Mouse (Mus musculus) heart, embryonic 11.5 days (tissue): ENCODE measurements around the gene Gjd3. TPM values are rescaled to one million over a fixed set of nuclear protein-coding genes. Genes with fewer than 3 reads are reported as not detected.

Source experiments
- ATAC-seq: fragments of 200-750 bp; cut with Nextera tagmentation; replicated peaks from 2 replicates; pipeline ENCODE4 v1.8.0; 2017; ENCODE audit warnings: moderate library complexity; ENCODE audit not compliant: insufficient number of reproducible peaks, low FRiP score, low TSS enrichment
- H3K27ac ChIP-seq: fragments of 300-500 bp; sonication (generic); 2 replicates; pipeline ENCODE4 v1.5.1; 2014; ENCODE audit warnings: mild to moderate bottlenecking, low read depth, low read length
- H3K27me3 ChIP-seq: fragments of 300-500 bp; sonication (generic); 2 replicates; pipeline ENCODE4 v1.6.1; 2014; ENCODE audit warnings: mild to moderate bottlenecking, low read length, mixed read lengths; ENCODE audit not compliant: control insufficient read depth, insufficient read depth
- H3K36me3 ChIP-seq: fragments of 300-500 bp; sonication (generic); 2 replicates; pipeline ENCODE4 v1.6.1; 2014; ENCODE audit warnings: mild to moderate bottlenecking, low read length, moderate library complexity, mixed read lengths; ENCODE audit not compliant: control insufficient read depth, insufficient read depth
- H3K4me1 ChIP-seq: fragments of 300-500 bp; sonication (generic); 2 replicates; pipeline ENCODE4 v1.6.1; 2014; ENCODE audit warnings: low read length; ENCODE audit not compliant: control insufficient read depth, insufficient read depth
- H3K4me2 ChIP-seq: fragments of 300-500 bp; sonication (generic); 2 replicates; pipeline ENCODE4 v1.6.1; 2014; ENCODE audit warnings: mild to moderate bottlenecking, moderate library complexity
- H3K4me3 ChIP-seq: fragments of 300-500 bp; sonication (generic); 2 replicates; pipeline ENCODE4 v1.5.1; 2014; ENCODE audit warnings: low read depth, low read length
- H3K9ac ChIP-seq: fragments of 300-500 bp; sonication (generic); 2 replicates; pipeline ENCODE4 v1.6.1; 2014; ENCODE audit warnings: mild to moderate bottlenecking, low read depth, low read length, moderate library complexity
- H3K9me3 ChIP-seq: fragments of 300-500 bp; sonication (generic); replicated peaks from 2 replicates; pipeline ENCODE4 v1.6.1; 2016; ENCODE audit warnings: low read length; ENCODE audit not compliant: control insufficient read depth
- WGBS: fragments of 180-500 bp; shearing (Covaris S2); extraction: QIAGEN DNeasy Blood & Tissue Kit; methylation state at CpG from one replicate; pipeline ENCODE4 v1.1.7; 2014; ENCODE audit not compliant: insufficient replicate concordance; 5-methylcytosine and 5-hydroxymethylcytosine counted together
- polyA plus RNA-seq: library from polyadenylated mRNA; unstranded; fragments of >200 nt; fragmentation: Nextera tagmentation; extraction: Ambion mirVana; gene quantifications from 2 replicates; pipeline ENCODE4 v1.2.1, GENCODE M21; 2014

Gene Gjd3
- polyA plus RNA-seq: 1.3 and 1.5 TPM in 2 replicates

DNA sequence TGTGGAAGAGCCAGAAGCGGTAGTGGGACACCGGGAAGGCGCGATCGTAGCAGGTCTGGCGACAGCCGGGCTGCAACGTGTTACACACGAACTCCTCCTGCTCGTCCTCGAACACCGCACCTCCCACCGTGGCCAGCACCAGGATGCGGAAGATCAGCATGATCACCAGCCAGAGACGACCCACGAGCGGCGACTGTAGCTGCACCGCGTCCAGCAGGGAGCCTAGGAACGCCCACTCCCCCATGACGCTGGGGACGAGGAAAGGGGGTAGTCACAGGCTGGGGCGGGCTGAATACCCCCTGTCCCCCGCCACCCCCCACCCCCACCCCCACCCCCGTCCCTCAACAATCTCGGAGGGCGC, at the start of gene Gjd3:
Gjd3 (minus strand) TSS at position 244 of the 361 bp plus-strand sequence.
- H3K36me3 ChIP-seq: no peaks in the 10 kb centered on the region

DNA sequence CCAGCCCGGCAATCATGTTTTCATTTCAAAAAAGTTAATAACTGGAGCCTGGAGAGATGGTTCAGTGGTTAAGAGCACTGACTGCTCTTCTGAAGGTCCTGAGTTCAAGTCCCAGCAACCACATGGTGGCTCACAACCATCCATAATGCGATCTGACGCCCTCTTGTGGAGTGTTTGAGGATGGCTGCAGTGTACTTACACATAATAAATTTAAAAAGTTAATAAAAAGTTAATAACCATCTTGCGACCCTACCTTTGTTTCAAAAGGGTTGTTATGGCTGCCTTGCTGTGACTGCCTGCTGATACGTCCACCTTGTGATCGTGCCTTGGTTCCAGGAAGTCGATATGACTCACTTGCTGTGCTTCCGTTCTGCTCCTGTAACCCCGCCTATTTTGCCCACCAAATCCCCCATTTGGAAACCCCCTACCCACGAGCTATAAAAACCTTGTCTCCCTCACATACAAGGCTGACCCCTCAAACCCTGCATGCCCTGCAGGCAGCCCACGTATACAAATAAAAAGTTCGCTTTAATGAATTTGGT, 44.2 kb upstream of the Gjd3 start:
- ATAC-seq: no peak
- Histone ChIP-seq H3K9me3 (no peaks in the 10 kb centered on the region), H3K27ac (no peak overlapping the region), H3K4me3 (no peak overlapping the region), H3K9ac (no peak overlapping the region), H3K4me1 (no peaks in the 10 kb centered on the region), H3K4me2 (no peak overlapping the region), H3K36me3 (no peaks in the 10 kb centered on the region), H3K27me3 (no peaks in the 10 kb centered on the region)
- WGBS: 79% methylated on average over 12 of the region's 12 CpGs

More for the DNA sequence above, at the start of gene Gjd3:
- Histone ChIP-seq H3K9me3 (no peaks in the 10 kb centered on the region), H3K9ac (peak within 1 kb of the TSS; percentile 78), H3K27me3 (peaks cover 17% of the 10 kb centered on the region), H3K4me2 (peak within 1 kb of the TSS; percentile 93), H3K27ac (peak within 1 kb of the TSS; percentile 17), H3K4me1 (peaks cover 24% of the 10 kb centered on the region), H3K4me3 (peak within 1 kb of the TSS; percentile 60)
- ATAC-seq: no peak; the same call in 1 of the 2 replicates
- WGBS: 2% methylated on average over 28 of the region's 28 CpGs

DNA sequence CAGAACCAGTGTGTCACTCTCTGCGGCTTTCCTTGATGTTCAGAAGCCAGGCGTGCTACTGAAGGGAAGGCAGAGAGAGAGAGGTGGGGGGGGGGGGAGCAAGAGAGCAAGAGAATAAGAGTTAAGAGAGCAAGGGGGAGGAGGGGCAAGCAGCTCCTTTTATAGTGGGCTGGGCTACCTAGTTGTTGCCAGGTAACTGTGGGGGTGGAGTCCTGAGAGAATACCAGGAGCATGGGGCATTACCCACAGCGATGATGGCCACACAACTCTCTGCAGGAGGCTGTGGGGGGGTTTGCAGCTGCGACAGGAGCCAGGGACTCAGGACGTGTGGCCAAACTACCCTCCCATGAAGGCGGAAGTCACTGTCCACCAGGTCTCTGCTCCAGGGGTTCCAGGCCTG, 43.1 kb upstream of the Gjd3 start:
- H3K4me3 ChIP-seq: no peak overlapping the region
- no peaks in the 10 kb centered on the region for H3K9me3 ChIP-seq
- no peak overlapping the region for H3K27ac ChIP-seq
- H3K4me2 ChIP-seq: no peak overlapping the region
- H3K27me3 ChIP-seq: no peaks in the 10 kb centered on the region
- no peaks in the 10 kb centered on the region for H3K4me1 ChIP-seq
- H3K36me3 ChIP-seq: peaks cover 6% of the 10 kb centered on the region; the same call in 1 of the 2 replicates
- 88% methylated on average over 6 of the region's 6 CpGs for whole genome bisulfite sequencing
- no peak for ATAC-seq
- no peak overlapping the region for H3K9ac ChIP-seq

DNA sequence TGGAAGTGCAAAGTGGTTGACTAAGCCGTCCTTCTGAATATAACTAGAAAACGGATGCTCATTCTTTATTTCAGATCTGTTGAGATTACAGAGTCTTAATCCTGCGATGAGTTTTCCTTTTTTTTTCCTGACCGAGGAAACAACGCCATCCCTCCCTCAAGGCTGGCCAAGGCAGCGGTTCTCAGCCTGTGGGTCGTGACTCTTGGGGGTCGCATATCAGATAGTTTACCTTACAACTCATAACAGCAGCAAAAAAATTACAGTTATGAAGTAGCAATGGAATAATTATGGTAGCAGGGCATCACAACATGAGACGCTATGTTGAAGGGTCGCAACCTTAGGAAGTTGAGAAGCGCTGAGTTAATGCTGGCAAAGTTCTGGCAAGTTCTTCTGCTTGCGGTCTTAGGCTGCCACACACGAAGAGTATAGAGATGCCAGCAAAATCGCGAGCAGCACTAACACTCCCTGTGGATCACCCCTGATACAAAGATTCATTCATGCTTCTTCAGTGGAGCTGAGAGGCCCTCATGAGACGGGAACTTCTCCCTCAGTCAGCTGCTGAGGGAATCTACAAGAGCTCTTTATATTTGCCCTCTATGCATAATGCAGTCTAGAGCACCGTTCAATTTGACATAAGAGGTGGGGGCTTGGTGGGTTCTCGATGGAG, 41.8 kb upstream of the Gjd3 start:
- 46% methylated on average over 18 of the region's 18 CpGs for WGBS
- peak overlapping the region; percentile 54 for H3K4me2 ChIP-seq
- peak overlapping the region; percentile 89 for H3K4me3 ChIP-seq
- no peaks in the 10 kb centered on the region for H3K4me1 ChIP-seq
- H3K9me3 ChIP-seq: no peaks in the 10 kb centered on the region
- no peaks in the 10 kb centered on the region for H3K27me3 ChIP-seq
- H3K27ac ChIP-seq: no peak overlapping the region
- H3K9ac ChIP-seq: no peak overlapping the region
- peak; percentile 5; the same call in 1 of the 2 replicates for ATAC-seq
- H3K36me3 ChIP-seq: peaks cover 16% of the 10 kb centered on the region

DNA sequence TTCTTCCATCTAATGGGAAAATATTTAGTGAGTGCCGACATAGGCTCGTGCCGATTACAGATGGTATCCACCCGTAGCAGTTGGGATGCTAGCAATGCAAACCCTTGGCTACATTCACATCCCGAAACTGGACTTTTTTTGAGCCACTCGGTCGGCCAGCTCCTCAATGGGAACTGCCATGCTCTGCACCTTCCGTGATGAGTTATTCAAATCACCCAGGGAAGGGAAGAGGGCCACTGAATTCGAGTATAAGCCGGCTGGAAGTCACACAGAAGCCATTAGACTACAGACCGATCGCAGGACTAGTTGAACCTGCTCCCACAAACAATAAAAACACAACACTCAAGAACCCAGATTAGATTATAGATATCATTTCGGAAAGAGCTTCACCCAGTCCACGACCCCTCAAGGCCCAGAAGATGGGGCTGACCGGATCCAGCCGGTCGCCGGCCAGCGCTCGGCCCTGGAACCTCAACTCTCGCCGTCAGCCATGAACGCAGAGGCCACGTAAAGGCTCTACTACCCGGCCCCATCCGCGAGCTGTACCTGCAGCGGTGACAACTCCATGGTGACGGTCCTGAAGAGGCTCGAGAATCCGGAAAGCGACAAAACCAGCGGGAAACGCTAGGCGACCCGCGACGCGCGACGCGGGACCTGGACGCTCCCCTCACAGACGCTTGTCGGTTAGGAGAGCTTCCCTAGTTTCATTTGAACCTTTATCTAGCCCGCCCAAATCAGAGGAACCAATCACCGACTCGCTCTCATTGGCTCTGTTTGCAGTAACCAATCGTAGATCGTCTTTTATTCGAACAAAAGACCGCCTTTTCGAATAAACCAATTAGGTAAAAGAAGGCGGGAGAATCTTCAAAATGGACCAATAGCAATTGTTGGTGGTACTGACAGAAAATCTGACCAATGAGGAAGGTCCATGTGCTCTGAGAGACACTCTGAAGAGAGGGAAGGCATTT, 41.0 kb upstream of the Gjd3 start, which contains the start of gene Top2a:
Top2a (minus strand) TSS at position 690 of the 968 bp plus-strand sequence.
- peak within 1 kb of the TSS; percentile 63 for H3K4me2 ChIP-seq
- ATAC-seq: peak; percentile 89
- under 1% methylated on average over 54 of the region's 54 CpGs for WGBS
- H3K27ac ChIP-seq: peak within 1 kb of the TSS; percentile 68
- peaks cover 19% of the 10 kb centered on the region for H3K36me3 ChIP-seq
- peak within 1 kb of the TSS; percentile 89 for H3K4me3 ChIP-seq
- peak within 1 kb of the TSS; percentile 93 for H3K9ac ChIP-seq
- no peaks in the 10 kb centered on the region for H3K27me3 ChIP-seq
- H3K9me3 ChIP-seq: no peaks in the 10 kb centered on the region
- H3K4me1 ChIP-seq: no peaks in the 10 kb centered on the region

DNA sequence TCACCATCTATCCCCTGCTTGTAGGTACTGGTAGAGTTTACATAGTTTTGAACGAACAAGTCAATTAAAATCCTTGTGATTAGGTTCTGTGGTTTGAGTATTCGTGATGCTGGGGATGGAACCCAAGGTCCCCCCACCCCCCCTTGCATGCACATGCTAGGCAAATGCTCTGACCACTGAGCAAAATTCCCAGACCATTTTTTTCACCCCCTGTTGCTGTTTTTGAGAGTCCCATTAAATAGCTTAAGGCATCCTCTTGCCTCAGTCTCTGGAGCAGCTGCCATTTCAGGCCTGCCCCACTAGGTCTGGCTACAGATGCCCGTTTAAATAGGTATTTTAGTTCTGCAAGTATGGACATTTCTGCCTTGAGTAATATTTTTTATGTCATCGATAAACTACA, 40.3 kb upstream of the Gjd3 start:
- Histone ChIP-seq H3K9ac (peak overlapping the region; percentile 93), H3K4me2 (peak overlapping the region; percentile 63), H3K4me1 (no peaks in the 10 kb centered on the region), H3K27ac (no peak overlapping the region), H3K9me3 (no peaks in the 10 kb centered on the region), H3K27me3 (no peaks in the 10 kb centered on the region), H3K4me3 (peak overlapping the region; percentile 89), H3K36me3 (peaks cover 20% of the 10 kb centered on the region)
- WGBS: 9% methylated on average over 4 of the region's 4 CpGs
- no peak for ATAC-seq

DNA sequence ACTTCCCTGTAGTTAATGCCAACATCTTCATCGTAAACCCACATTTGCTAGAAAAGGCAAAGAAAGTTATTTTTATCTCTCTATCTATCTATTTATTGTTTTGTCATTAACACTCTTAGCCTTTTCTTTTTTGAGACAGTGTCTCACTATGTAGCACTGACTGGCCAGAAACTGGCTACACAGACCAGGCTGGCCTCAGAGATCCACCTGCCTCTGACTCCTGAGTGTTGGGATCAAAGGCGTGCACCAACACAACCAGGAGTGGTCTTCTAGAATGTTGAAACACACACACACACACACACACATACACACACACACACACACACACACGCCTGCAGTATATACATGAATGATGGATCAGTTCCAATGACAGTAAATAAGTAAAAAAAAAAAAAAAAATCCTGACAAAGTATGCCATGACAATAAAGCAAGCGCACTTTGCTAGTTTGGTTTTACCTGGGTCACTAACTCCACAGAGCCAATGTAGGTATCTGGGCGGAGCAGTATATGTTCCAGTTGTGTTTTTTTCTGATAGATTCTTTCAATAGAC, 39.6 kb upstream of the Gjd3 start:
- Histone ChIP-seq H3K4me2 (peak overlapping the region; percentile 63), H3K27ac (no peak overlapping the region), H3K4me1 (no peaks in the 10 kb centered on the region), H3K36me3 (peaks cover 26% of the 10 kb centered on the region), H3K27me3 (no peaks in the 10 kb centered on the region), H3K4me3 (peak overlapping the region; percentile 89), H3K9me3 (no peaks in the 10 kb centered on the region), H3K9ac (0 out of 2 replicates have a peak overlapping the region, but pooled peaks have one; percentile 29)
- no peak for ATAC-seq
- WGBS: 82% methylated on average over 5 of the region's 5 CpGs

DNA sequence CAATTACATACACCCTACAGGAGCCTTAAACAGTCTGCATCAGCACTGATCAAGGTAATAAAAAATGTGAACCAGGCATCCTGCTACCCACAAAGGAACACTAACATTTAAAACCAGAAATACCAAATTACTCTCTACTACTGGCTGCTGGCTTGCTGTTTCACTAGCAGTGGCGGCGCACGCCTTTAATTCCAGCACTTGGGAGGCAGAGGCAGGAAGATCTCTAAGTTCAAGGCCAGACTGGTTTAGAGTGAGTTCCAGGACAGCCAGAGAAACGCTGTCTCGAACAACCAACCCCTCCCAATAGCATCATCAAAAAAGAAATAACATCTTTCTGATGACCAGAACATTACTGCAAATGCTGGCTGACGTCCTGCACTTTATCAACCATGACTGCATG, 37.0 kb upstream of the Gjd3 start:
- no peak overlapping the region for H3K4me2 ChIP-seq
- H3K27me3 ChIP-seq: no peaks in the 10 kb centered on the region
- no peak for ATAC-seq
- H3K9ac ChIP-seq: no peak overlapping the region
- H3K4me3 ChIP-seq: no peak overlapping the region
- H3K36me3 ChIP-seq: peaks cover 39% of the 10 kb centered on the region
- no peaks in the 10 kb centered on the region for H3K4me1 ChIP-seq
- H3K9me3 ChIP-seq: no peaks in the 10 kb centered on the region
- 92% methylated on average over 6 of the region's 6 CpGs for WGBS
- no peak overlapping the region for H3K27ac ChIP-seq
